Mouse (Mus musculus): Measurements from ENCODE around the gene Cry2. TPM values are rescaled to one million over a fixed set of nuclear protein-coding genes. Genes with fewer than 3 reads are reported as not detected.

Cry2 gene
- total RNA-seq, 1 experiment from 2014 or later, result 12.6 TPM

GRCm38 (mm10) chr2:92375099-92375623, 58.7 kb downstream of the Cry2 start:
- peak; percentile 91 for ATAC-seq (replicated peaks; ENCODE audit: low read depth, poor library complexity, severe bottlenecking)

GRCm38 (mm10) chr2:92374514-92374913, 59.3 kb downstream of the Cry2 start, which contains the start of the genes Pex16 and Large2:
TSS of gene Pex16 (plus strand) at chr2:92374676.
TSS of gene Large2 (minus strand) at chr2:92374869.
- ATAC-seq (replicated peaks; ENCODE audit: low read depth, poor library complexity, severe bottlenecking), result peak; percentile 43

GRCm38 (mm10) chr2:92373437-92373813, 60.4 kb downstream of the Cry2 start:
- ATAC-seq (replicated peaks; ENCODE audit: low read depth, poor library complexity, severe bottlenecking), result no peak

- ATAC-seq (replicated peaks; ENCODE audit: low read depth, poor library complexity, severe bottlenecking), result no peak
Observed at GRCm38 (mm10) chr2:92372767-92373436, 60.9 kb downstream of the Cry2 start.

GRCm38 (mm10) chr2:92371971-92372690, 61.7 kb downstream of the Cry2 start:
- no peak for ATAC-seq (replicated peaks; ENCODE audit: low read depth, poor library complexity, severe bottlenecking)

GRCm38 (mm10) chr2:92370821-92371805, 62.7 kb downstream of the Cry2 start:
- no peak for ATAC-seq (replicated peaks; ENCODE audit: low read depth, poor library complexity, severe bottlenecking)

GRCm38 (mm10) chr2:92370375-92370774, 63.5 kb downstream of the Cry2 start:
- no peak for ATAC-seq (replicated peaks; ENCODE audit: low read depth, poor library complexity, severe bottlenecking)

- no peak for ATAC-seq (replicated peaks; ENCODE audit: low read depth, poor library complexity, severe bottlenecking)
Observed at GRCm38 (mm10) chr2:92367383-92368029, 66.3 kb downstream of the Cry2 start.

- no peak for ATAC-seq (replicated peaks; ENCODE audit: low read depth, poor library complexity, severe bottlenecking)
Observed at GRCm38 (mm10) chr2:92365568-92365967, 68.3 kb downstream of the Cry2 start.

- no peak for ATAC-seq (replicated peaks; ENCODE audit: low read depth, poor library complexity, severe bottlenecking)
Observed at GRCm38 (mm10) chr2:92364086-92364485, 69.8 kb downstream of the Cry2 start.

GRCm38 (mm10) chr2:92362571-92363228, 71.1 kb downstream of the Cry2 start:
- ATAC-seq (replicated peaks; ENCODE audit: low read depth, poor library complexity, severe bottlenecking), result no peak

- no peak for ATAC-seq (replicated peaks; ENCODE audit: low read depth, poor library complexity, severe bottlenecking)
Observed at GRCm38 (mm10) chr2:92361795-92362194, 72.0 kb downstream of the Cry2 start.

GRCm38 (mm10) chr2:92360893-92361292, 73.0 kb downstream of the Cry2 start:
- no peak for ATAC-seq (replicated peaks; ENCODE audit: low read depth, poor library complexity, severe bottlenecking)

- ATAC-seq (replicated peaks; ENCODE audit: low read depth, poor library complexity, severe bottlenecking), result no peak
Observed at GRCm38 (mm10) chr2:92360186-92360823, 73.5 kb downstream of the Cry2 start.

- ATAC-seq (replicated peaks; ENCODE audit: low read depth, poor library complexity, severe bottlenecking), result no peak
Observed at GRCm38 (mm10) chr2:92359301-92359700, 74.5 kb downstream of the Cry2 start.

- ATAC-seq (replicated peaks; ENCODE audit: low read depth, poor library complexity, severe bottlenecking), result no peak
Observed at GRCm38 (mm10) chr2:92354224-92354623, 79.6 kb downstream of the Cry2 start.
